In genomic region chr11:4421933-4422488, GRCm38 (mm10) we compare ENCODE assay signal across 10 mouse cellular contexts. TPM values are rescaled to one million over a fixed set of nuclear protein-coding genes. Genes with fewer than 3 reads are reported as not detected.
DNase-seq lines count a peak whose midpoint lies in the region; ATAC-seq and TF ChIP-seq lines count a peak whose summit lies in the region.
"Had no signal": no experiment of that assay in that cellular context is flagged by ENCODE, and none has a peak within 500 bp of the region (broad histone marks: within the 10 kb centered on the region; RNA-seq: fewer than 3 reads in every experiment).

No protein-coding gene starts in this region.

- no peak overlapping the region for H3K27ac ChIP-seq in kidney, postnatal 0 days
- no peak overlapping the region for H3K27ac ChIP-seq in liver, embryonic 12.5 days

- peak; percentile 2 for DNase-seq in cerebellum, adult 11 months
- DNase-seq in cerebellum, postnatal 4 days (ENCODE audit: low spot score in 2 of 2) = no peak
- peak; percentile 82 for DNase-seq in kidney, postnatal 0 days (ENCODE audit: low spot score)
- DNase-seq in kidney, postnatal 4 days = no peak
- DNase-seq in CD4-positive helper T cell, adult 2 months (ENCODE audit: low read depth, low spot score) = peak; percentile 59
- DNase-seq: adrenal gland, adult 8-10 months; kidney, adult 11 months had no signal

- TF ChIP-seq CTCF in kidney, postnatal 0 days (IDR thresholded peaks at IDR 0.05; ENCODE audit: low read depth) = peak; percentile 73

- no peaks in the 10 kb centered on the region for H3K4me1 ChIP-seq in kidney, postnatal 0 days (replicated peaks; ENCODE audit: insufficient read depth, low read length)
- H3K4me1 ChIP-seq in liver, embryonic 12.5 days = no peaks in the 10 kb centered on the region

- no peak overlapping the region for H3K9ac ChIP-seq in kidney, postnatal 0 days (ENCODE audit: low read depth, low read length)
- no peak overlapping the region for H3K9ac ChIP-seq in liver, embryonic 12.5 days

- no peak for ATAC-seq in kidney, postnatal 0 days (replicated peaks; ENCODE audit: low FRiP score, low read depth)
- ATAC-seq in erythroblast, adult 5-6 weeks (replicated peaks; ENCODE audit: low FRiP score, poor library complexity, severe bottlenecking) = 0 out of 2 replicates have a peak, but pooled peaks have one; percentile 46
- no peak for ATAC-seq in liver, embryonic 12.5 days
- ATAC-seq in erythroid progenitor cell, adult 5-6 weeks (replicated peaks; ENCODE audit: low FRiP score, poor library complexity, severe bottlenecking) = no peak

- 29% methylated on average over 6 of the region's 6 CpGs for WGBS in kidney, postnatal 0 days
- WGBS in liver, embryonic 12.5 days (ENCODE audit: insufficient replicate concordance) = 24% methylated on average over 6 of the region's 6 CpGs

- no peak overlapping the region for H3K4me2 ChIP-seq in kidney, postnatal 0 days (ENCODE audit: low read length)
- H3K4me2 ChIP-seq in liver, embryonic 12.5 days = no peak overlapping the region

- no peaks in the 10 kb centered on the region for H3K36me3 ChIP-seq in kidney, postnatal 0 days (ENCODE audit: insufficient read depth, low read length)
- H3K36me3 ChIP-seq in liver, embryonic 12.5 days = no peaks in the 10 kb centered on the region

- H3K9me3 ChIP-seq in kidney, postnatal 0 days (replicated peaks; ENCODE audit: low read length) = no peaks in the 10 kb centered on the region
- H3K9me3 ChIP-seq in liver, embryonic 12.5 days (replicated peaks) = no peaks in the 10 kb centered on the region

- no peak overlapping the region for H3K4me3 ChIP-seq in kidney, postnatal 0 days (replicated peaks; ENCODE audit: low read depth, low read length)
- H3K4me3 ChIP-seq in liver, embryonic 12.5 days = no peak overlapping the region

- H3K27me3 ChIP-seq in kidney, postnatal 0 days (ENCODE audit: insufficient read depth, low read length) = no peaks in the 10 kb centered on the region; the same call in 1 of the 2 replicates
- no peaks in the 10 kb centered on the region for H3K27me3 ChIP-seq in liver, embryonic 12.5 days (replicated peaks)

RNA-seq across cellular contexts. Expression of gene Hormad2, which starts 18.9 kb away (rescaled TPM):
- polyA plus RNA-seq in kidney, postnatal 0 days (2015; fragmentation: Nextera tagmentation; extraction: Ambion mirVana) = 0.26 and 0.38 TPM in 2 replicates
- not detected in 2 replicates for total RNA-seq in erythroblast, adult 5-6 weeks (2015; ENCODE audit: low replicate concordance)
- not detected in 2 replicates for total RNA-seq in erythroblast, adult 5-6 weeks (2017; ENCODE audit: low replicate concordance)
- polyA plus RNA-seq in liver, embryonic 12.5 days (2016; fragmentation: Nextera tagmentation; extraction: Ambion mirVana) = 0.67 and 0.77 TPM in 2 replicates
- not detected in 2 replicates for total RNA-seq in erythroid progenitor cell, adult 5-6 weeks (2015; ENCODE audit: low replicate concordance)
- total RNA-seq in erythroid progenitor cell, adult 5-6 weeks (2017; ENCODE audit: low replicate concordance) = not detected in 2 replicates

Comparison
In these comparisons a context has a peak if more than half of its experiments do, and no peak if none do; other contexts are left out.
1. DNase-seq: peak in cerebellum, adult 11 months (single experiment), kidney, postnatal 0 days (single experiment) and CD4-positive helper T cell, adult 2 months (single experiment); none in cerebellum, postnatal 4 days (0 of 2) and kidney, postnatal 4 days (0 of 2).